Mouse (Mus musculus): ENCODE data around the gene Ankrd63.

The Ankrd63 gene

GRCm38 (mm10) chr2:118693370-118693966 is 10.3 kb downstream of the Ankrd63 start:
- no peak for DNase-seq (ENCODE audit: low spot score in 2 of 2)

- no peak for DNase-seq (ENCODE audit: low spot score in 2 of 2)
These were observed 13.9 kb downstream of the Ankrd63 start for GRCm38 (mm10) chr2:118689875-118690274.

GRCm38 (mm10) chr2:118687791-118688190 is 16.0 kb downstream of the Ankrd63 start:
- no peak for DNase-seq (ENCODE audit: low spot score in 2 of 2)

GRCm38 (mm10) chr2:118686693-118687092 is 17.1 kb downstream of the Ankrd63 start:
- no peak for DNase-seq (ENCODE audit: low spot score in 2 of 2)

GRCm38 (mm10) chr2:118685088-118685487 is 18.7 kb downstream of the Ankrd63 start:
- DNase-seq (ENCODE audit: low spot score in 2 of 2), result no peak

GRCm38 (mm10) chr2:118682544-118683260 is 21.1 kb downstream of the Ankrd63 start:
- no peak for DNase-seq (ENCODE audit: low spot score in 2 of 2)

GRCm38 (mm10) chr2:118680926-118681325 is 22.8 kb downstream of the Ankrd63 start:
- no peak for DNase-seq (ENCODE audit: low spot score in 2 of 2)

- no peak for DNase-seq (ENCODE audit: low spot score in 2 of 2)
These were observed 24.2 kb downstream of the Ankrd63 start for GRCm38 (mm10) chr2:118679577-118679976.

- peak in 1 of 2 experiments; percentile 53 for DNase-seq (ENCODE audit: low spot score in 2 of 2)
These were observed 25.9 kb downstream of the Ankrd63 start for GRCm38 (mm10) chr2:118677817-118678216.

- no peak for DNase-seq (ENCODE audit: low spot score in 2 of 2)
These were observed 26.7 kb downstream of the Ankrd63 start for GRCm38 (mm10) chr2:118676839-118677741.

- peak in 1 of 2 experiments; percentile 55 for DNase-seq (ENCODE audit: low spot score in 2 of 2)
These were observed 29.3 kb downstream of the Ankrd63 start for GRCm38 (mm10) chr2:118674500-118674899.

- no peak for DNase-seq (ENCODE audit: low spot score in 2 of 2)
These were observed 29.9 kb downstream of the Ankrd63 start for GRCm38 (mm10) chr2:118673686-118674465.

- no peak for DNase-seq (ENCODE audit: low spot score in 2 of 2)
These were observed 32.0 kb downstream of the Ankrd63 start for GRCm38 (mm10) chr2:118671728-118672127.

GRCm38 (mm10) chr2:118669785-118670184 is 34.0 kb downstream of the Ankrd63 start:
- no peak for DNase-seq (ENCODE audit: low spot score in 2 of 2)

- DNase-seq (ENCODE audit: low spot score in 2 of 2), result no peak
These were observed 34.5 kb downstream of the Ankrd63 start for GRCm38 (mm10) chr2:118669245-118669644.

GRCm38 (mm10) chr2:118667181-118667580 is 36.6 kb downstream of the Ankrd63 start:
- no peak for DNase-seq (ENCODE audit: low spot score in 2 of 2)

- DNase-seq (ENCODE audit: low spot score in 2 of 2), result no peak
These were observed 38.1 kb downstream of the Ankrd63 start for GRCm38 (mm10) chr2:118665616-118666015.

GRCm38 (mm10) chr2:118664975-118665516 is 38.7 kb downstream of the Ankrd63 start:
- DNase-seq (ENCODE audit: low spot score in 2 of 2), result peak in 1 of 2 experiments; percentile 49

GRCm38 (mm10) chr2:118663804-118664766 is 39.7 kb downstream of the Ankrd63 start:
- peak; percentile 78 to 87 for DNase-seq (ENCODE audit: low spot score in 2 of 2)

All from urinary bladder, adult 18-20 months (tissue).